Mouse (Mus musculus) gonadal fat pad, adult 2 months (tissue): Measurements from ENCODE around the gene Aste1. TPM values are rescaled to one million over a fixed set of nuclear protein-coding genes. Genes with fewer than 3 reads are reported as not detected.

Source experiments
- DNase-seq: peaks from one replicate; pipeline ENCODE4 v3.0.0-alpha.2; 2012; ENCODE audit warnings: low read depth
- polyA plus RNA-seq: library from polyadenylated mRNA; depleted of rRNA; stranded (reverse); fragments of >200 nt; gene quantifications from 2 replicates; pipeline ENCODE4 v1.2.3, GENCODE M21; 2012; rRNA removed

Aste1 gene
- 5.7 and 7.1 TPM in 2 replicates for polyA plus RNA-seq

DNA sequence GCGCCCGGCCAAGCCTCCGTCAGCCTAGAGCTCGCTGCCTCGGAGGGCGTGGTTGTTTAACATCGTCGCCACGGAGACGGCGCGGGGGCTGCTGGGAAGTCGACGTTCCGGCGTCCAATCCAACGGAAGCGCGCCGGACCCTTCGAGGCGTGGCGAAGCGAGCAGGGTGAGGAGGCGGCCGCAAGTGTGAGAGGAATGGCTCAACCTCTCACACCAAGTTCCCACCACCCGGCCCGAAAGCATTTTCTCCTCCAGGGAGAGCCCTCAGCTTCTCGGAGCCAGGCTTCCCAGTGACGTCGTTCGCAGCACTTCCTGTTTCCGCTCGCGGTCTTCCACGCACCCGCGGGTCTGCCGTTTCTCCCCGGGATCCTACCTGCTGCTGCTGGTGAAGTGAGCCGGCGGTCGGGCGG, at the start of gene Aste1, which contains the start of gene Nek11:
Gene Aste1 (plus strand): TSS at position 175 of the 410 bp plus-strand sequence.
Gene Nek11 (minus strand): TSS at position 307 of the 410 bp plus-strand sequence.
- peak; percentile 49 for DNase-seq

DNA sequence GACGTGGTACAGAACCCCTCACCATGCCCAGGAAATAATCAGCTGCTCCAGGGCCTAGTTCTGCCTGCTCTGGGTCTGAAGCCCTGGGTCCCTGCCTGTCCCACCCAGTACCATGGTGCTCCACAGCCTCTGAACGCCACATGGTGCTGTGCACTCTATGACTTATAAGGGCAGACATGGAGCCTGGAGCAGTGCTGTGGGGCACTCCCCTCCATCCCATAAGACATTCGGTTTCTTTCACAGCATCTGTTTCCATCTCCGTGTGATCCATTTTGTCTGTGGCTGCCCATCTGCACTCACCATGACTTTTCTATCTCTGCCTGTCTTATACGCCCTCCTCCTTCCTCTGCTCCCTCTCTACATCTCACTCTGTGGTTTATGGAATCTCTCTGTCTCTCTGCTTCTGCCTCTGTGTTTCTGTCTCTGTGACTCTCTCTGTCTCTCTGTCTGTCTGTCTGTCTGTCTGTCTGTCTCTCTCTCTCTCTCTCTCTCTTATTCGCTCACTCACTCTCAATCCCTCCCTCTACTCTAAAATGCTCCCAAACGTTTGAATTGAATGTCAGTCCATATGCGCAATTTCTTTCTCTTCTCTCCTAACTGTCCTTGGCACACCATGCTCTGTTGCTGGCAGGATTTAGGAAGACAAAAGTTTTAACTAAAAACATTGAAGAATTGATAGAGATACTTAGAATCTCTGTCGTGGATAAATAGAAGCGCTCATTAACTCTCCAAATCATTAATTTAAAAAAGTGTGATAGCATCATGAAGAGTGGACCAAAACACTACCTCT, 46.8 kb upstream of the Aste1 start:
- no peak for DNase-seq

DNA sequence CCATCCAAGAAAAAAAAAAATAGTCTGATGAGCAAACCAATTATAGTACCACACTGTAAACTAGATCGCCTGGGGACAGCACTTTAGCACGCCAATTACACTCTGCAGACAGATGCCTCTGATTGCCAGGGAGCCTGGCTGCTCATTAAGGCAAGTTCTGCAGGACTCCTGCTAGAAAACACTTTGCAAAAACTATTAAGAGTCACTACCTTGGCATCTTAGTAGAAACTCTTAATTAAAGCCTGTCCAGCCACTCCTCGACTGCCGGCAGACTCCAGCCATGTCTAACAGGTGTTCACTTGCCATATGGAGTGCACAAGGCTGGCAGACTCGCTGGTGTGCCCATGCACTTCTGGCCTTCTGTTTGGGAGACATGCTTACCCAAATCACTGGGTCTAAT, 46.2 kb upstream of the Aste1 start:
- DNase-seq, result no peak

DNA sequence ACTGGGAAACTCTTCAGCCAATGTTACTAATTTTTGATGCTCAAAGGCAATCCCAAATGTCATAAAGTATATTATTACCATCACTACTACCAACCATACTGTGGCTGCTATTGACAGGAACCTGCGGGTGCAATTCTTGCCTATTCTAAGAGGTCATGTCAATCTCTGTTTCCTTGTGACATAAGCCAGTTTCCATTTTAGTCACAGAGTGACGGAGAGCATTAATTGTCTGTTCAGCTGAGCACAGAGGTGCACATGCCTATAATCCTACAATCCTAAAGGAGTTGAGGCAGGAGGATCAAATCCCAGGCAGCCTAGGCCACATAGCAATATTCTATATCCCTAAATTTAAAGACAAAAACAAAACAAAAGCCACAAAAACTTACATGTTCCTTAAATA, 33.0 kb upstream of the Aste1 start:
- DNase-seq, result no peak

DNA sequence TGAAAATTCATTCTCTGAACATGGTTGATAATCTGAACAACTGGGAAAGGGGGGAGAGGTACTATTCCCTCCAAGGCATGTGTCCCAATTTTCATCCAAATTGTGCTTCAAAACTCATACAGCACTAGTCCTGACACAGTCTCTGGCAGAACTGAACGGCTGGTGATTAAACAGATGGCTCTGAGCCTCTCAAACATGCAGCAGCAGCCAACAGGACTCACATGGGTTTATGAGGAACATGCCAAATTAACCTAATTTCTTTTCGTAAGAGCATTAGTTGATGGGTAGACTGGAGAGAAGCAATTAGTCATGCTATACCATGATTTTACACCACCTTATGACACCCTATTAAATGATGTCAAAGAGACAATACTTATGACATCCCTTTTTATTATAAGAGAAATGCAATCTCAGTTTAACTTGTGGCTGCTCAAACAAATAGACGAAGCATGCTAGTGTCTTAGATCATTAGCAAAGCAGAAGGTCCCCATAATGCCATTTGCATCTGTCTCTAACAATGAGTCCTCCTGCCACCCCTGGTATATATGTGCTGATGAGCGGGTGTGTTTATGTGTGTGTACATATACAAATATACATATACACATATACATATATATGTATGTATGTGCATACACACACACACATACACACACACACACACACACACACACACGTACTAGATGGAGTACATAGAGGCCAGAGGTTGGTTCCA, 31.5 kb upstream of the Aste1 start:
- DNase-seq, result no peak

DNA sequence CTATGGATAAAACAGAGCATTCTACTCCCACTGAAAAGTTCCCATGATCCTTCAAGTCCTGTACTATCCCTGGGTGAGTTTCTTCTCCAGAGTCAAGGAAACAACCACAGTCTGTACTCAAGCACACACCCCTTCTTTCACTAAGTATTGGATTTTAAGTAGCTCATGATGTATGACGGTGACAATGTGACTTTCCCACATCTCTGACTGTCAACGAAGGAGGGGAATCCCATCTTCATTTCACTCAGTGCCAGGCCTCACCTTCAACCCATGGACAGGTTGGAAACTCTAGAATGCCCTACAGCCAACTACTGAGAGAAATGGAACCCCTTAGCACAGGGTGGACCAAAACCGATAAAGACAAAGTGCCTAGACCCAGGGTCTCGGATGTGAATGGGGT, 29.0 kb upstream of the Aste1 start:
- no peak for DNase-seq

DNA sequence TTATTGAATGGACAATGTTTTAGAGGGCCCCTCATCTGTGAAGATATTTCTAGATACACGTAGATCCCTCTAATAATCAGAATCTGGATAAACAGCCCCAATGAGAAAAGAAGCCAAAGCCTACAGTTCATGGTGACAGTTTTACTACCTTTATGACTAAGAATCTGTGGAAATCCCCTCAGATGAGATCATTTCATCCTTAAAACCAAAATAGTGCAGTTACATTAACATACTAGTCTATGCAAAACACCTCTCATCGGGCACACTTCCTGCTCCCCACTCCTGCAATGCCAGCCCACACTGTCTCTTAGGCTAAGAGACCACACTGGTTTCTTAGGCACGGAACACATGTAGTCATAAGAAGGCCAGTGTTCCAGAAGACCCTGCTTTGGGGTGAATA, 26.6 kb upstream of the Aste1 start:
- no peak for DNase-seq

DNA sequence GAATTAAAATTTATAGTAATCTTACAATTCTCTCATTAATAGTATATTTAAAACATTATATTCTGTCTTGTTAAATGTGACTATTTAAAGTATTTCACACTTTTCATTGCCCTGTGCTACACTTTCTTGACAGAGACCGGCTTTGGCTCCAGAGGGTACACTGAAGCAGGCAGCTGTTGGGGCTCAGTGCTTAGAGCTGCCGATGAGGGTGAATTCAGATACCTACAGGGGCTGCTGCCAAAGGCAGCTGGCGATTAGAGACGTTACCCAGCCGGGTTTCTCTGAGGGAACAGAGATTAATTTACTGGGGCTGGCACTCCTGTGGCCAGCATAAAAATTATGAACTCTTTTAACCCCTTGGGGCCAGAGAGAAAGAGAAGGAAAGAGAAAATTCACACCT, 20.8 kb upstream of the Aste1 start:
- DNase-seq, result no peak

DNA sequence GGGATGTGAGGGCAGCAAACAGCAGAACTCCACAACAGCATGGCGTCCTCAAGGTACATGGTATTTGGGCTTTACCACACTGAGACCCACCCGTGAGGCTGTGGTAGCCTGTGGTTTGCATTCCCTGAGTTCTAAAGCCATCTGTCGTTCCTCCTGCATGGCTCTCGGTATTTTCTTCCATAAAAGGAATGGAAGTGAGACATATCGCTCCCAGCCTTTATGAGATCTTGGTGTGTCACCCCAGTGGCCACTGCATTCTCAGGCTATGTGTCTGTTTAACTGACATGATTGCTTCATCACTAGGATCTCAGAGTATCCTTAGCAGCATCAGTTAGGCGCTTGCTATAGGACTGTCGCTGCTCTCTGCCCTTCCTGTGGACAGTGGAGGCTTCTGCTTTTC, 18.8 kb upstream of the Aste1 start:
- DNase-seq, result no peak

DNA sequence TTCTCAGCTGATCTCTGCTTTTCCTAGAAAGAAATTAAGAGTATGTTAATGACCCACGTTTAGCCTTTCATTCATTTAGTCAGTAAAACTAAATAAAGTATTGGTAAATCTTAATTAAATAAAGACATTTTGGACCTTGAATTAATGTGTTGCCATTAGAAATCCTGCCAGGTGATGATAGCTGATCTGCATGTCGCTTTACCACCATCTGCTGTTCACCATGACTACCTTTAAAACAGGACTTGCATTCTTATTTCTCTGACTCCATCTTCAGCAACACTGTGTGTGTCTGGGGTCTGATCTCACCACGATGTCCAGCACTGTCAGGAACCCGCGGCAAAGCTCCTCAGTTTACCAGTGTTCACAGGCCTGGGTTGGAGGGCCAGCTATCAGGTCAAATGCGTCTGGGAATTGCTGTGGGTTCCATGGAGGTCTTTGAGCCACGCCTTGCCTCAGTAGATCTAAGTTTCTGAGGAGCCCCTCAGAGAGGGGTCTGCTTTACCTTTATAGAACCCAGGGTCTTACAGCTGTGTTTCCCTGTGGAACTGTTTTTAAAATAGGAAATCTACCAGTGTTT, 18.1 kb upstream of the Aste1 start:
- DNase-seq, result no peak

DNA sequence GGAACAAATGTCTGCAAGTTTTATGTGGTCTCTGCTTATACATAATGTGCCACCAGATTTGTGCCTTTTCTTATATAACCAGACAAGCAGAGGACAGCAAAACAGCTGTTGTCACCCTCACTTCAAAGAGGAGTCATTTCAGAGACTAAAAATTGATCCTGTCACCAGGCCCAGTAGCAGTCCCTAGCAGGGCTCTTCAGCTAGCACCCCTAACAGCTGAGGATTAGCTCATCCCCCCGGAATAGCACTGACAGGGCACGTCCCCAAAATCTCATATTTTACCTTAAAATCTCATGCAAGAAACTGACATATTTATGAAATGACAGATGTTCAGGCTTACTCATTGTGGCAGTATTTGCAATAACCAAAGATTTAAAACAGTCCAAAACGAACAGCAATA, 17.6 kb upstream of the Aste1 start:
- DNase-seq, result no peak

DNA sequence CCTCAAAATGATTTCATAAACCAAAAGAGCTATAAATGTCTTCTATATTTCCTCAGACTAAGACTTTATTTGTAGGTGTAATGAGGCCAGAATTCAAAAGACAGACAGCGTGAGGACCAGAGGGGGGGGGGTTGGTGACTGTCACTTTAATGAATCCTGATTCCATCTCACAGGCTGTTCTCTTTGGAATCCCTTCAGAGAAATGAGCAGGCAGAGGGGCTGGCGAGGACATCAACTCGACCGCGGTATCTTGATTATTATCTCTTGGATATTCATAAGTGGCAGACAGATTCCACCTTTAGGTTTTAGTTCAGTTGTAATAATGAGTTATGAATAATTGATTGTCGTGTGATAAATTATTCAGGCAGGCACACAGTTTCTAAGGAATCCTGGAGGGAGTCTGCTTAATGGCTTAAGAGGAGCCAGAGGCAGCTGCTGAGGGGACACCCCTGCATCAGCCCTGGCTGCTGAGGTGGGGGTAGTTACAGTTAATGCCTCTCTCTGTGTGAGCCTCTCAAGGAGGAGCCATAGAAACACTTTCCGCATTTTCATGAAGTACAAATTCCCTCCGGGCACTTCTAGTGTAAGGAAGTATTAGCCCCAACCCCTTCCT, 15.6 kb upstream of the Aste1 start:
- DNase-seq, result no peak

DNA sequence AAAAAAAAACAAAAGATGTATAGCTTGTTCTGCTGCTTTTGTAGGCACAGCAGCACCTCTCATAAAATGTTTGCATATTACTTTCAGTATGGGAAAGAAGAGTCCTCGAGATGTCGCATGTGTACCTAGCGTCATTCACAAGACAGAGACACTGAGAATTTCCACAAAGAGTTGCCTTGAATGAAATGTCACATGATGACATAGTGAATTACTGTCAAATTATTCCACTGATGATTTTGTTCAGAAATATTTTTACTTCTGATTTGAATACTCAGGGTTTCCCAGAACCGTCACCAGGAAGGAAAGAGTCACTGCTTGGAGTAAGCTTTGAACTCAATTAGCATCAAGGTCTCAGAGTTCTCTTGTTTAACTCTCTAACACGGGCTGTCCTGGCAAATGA, 7.8 kb upstream of the Aste1 start:
- DNase-seq, result no peak

DNA sequence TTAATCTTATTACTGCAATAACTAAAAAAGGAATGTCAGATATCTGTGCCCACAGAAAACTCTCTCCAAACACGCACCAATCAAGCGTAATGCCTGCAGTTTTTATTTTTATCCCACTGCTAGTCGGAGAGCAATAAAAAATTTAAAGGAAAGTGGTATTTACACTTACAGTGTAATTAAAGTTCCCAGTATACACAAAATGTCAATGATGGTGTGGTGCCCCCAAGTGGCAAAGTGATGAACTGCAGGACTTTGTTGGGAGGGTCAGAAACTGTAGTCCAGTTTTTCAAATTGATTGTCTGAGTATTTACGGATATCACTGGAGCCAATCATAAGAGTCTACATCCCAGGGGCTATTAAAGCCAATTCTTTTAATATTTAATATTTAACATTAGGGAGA, 5.9 kb upstream of the Aste1 start:
- no peak for DNase-seq

DNA sequence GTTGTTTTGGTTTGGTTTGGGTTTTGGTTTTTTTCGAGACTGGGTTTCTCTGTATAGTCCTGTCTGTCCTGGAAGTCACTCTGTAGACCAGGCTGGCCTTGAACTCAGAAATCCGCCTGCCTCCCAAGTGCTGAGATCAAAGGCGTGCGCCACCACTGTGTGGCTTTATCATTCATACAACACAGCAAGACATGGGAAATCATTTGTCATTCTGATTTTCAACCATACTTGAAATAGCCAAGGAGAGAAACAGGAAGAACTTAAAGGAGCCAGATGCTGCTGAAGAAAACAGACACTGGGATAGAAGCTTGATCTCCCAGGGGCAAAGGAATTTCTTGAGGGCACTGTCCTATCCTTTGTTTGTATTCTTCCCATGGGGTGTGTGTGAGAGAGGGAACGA, 4.6 kb upstream of the Aste1 start:
- DNase-seq, result no peak

DNA sequence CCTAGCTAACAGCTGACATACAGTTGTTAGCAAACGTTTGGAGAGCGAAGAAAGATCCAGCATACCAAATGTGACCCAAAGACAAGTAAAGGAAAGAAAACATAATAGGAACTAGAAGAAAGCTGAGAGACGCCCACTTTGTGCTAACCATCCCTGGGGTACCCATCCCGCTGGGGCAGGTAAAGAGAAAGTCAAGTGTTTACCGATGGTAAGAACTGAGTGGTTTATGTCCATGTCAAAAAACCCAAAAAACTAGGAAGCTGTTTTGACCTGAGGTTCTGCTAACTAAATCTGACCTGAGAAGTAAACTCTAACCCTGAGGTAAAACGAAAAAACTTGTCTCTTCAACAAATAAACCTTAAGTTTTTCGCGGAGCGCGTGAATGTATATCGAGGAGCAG, 472 bp upstream of the Aste1 start:
- no peak for DNase-seq

DNA sequence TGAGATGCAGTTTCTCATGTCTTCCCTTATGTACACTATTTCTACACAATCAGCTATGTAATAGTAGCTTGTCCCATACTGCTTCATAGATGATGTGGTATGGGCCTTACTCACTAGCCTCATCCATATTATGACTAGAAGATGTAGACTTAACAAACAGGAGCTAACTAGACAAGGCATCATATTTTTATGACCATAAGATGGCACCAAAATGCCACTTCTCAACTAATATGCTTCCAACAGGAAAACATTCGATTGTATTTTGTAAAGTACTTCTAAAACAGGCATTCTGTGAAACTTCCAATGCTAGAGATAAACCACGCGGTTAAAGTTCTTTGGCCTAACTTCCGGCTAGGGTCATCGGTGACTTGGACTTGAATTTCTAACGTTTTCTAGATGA, 13.4 kb downstream of the Aste1 start:
- no peak for DNase-seq

DNA sequence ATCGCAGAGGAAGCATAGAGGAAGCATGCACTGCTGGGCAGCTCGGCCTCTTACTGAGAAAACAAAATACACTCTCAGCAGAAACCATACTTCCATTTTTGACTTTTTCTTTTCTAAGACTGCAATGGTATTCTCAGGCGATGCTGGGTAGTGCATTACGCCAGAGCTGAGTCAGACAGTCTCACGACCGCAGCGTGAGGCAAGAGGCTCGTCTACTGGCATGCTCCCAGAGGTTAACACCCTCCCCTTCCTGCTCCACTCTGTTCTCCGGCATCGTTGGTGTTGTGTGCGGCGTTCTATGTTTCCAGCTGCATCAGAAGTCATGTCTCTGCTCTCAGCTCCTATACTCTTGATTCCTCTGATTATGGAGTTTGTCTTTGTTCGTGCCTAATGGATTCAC, 63.8 kb downstream of the Aste1 start:
- DNase-seq, result no peak

DNA sequence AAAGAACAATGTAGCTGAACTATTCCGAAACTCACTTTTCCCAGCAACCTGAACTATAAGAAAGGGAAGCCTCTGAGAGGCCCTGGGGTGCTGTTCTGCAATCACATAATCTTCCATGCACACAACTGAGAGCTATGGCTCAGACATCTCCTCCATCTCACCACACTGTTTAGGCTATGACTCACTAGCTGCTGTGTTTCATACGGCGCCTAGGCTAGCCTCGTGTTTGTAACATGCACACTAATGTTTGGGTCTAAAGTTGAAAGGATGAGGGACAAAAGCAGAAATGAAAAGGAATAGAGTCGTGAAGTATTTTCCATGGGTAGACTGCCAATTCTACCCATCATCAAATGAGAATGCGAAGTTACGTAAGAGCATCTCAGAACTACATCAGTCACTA, 66.3 kb downstream of the Aste1 start:
- no peak for DNase-seq
